Mouse (Mus musculus): Measurements from ENCODE around the gene Foxj3. TPM values are rescaled to one million over a fixed set of nuclear protein-coding genes. Genes with fewer than 3 reads are reported as not detected.

The Foxj3 gene
- polyA plus RNA-seq, 1 experiment from 2014 or later = 26.7 TPM

GRCm38 (mm10) chr4:119531813-119532212 is 5.0 kb upstream of the Foxj3 start:
- 75% methylated on average over 2 of the region's 2 CpGs for WGBS
- H3K36me3 ChIP-seq = no peaks in the 10 kb centered on the region
- no peak overlapping the region for H3K27ac ChIP-seq
- ATAC-seq (ENCODE audit: insufficient number of reproducible peaks, low FRiP score, low TSS enrichment, low read depth) = no peak
- no peak overlapping the region for H3K9ac ChIP-seq
- no peak overlapping the region for H3K4me3 ChIP-seq
- no peaks in the 10 kb centered on the region for H3K9me3 ChIP-seq
- H3K4me1 ChIP-seq = no peaks in the 10 kb centered on the region
- H3K4me2 ChIP-seq = no peak overlapping the region
- no peaks in the 10 kb centered on the region for H3K27me3 ChIP-seq

- Histone ChIP-seq H3K9me3 (no peaks in the 10 kb centered on the region), H3K27ac (no peak overlapping the region), H3K27me3 (no peaks in the 10 kb centered on the region), H3K9ac (no peak overlapping the region), H3K4me1 (0 out of 2 replicates have a peak, but pooled peaks cover 6% of the 10 kb centered on the region), H3K36me3 (no peaks in the 10 kb centered on the region), H3K4me2 (no peak overlapping the region), H3K4me3 (no peak overlapping the region)
- ATAC-seq (ENCODE audit: insufficient number of reproducible peaks, low FRiP score, low TSS enrichment, low read depth) = no peak
- WGBS = 69% methylated on average over 4 of the region's 4 CpGs
These were observed 1.7 kb upstream of the Foxj3 start for GRCm38 (mm10) chr4:119535103-119535502.

GRCm38 (mm10) chr4:119537436-119537835 is 632 bp downstream of the Foxj3 start:
- Histone ChIP-seq H3K4me3 (no peak overlapping the region), H3K4me1 (peaks cover 16% of the 10 kb centered on the region; the same call in 1 of the 2 replicates), H3K9ac (no peak overlapping the region), H3K4me2 (no peak overlapping the region), H3K9me3 (no peaks in the 10 kb centered on the region), H3K27me3 (no peaks in the 10 kb centered on the region), H3K27ac (no peak overlapping the region), H3K36me3 (no peaks in the 10 kb centered on the region)
- no peak for ATAC-seq (ENCODE audit: insufficient number of reproducible peaks, low FRiP score, low TSS enrichment, low read depth)
- WGBS = 78% methylated on average over 4 of the region's 4 CpGs

GRCm38 (mm10) chr4:119539031-119539824 is 2.4 kb downstream of the Foxj3 start, which contains the start of gene Frg2f1:
Gene Frg2f1 (minus strand): TSS chr4:119539529.
- Histone ChIP-seq H3K9ac (peak within 1 kb of the TSS; percentile 90), H3K9me3 (no peaks in the 10 kb centered on the region), H3K4me2 (peak within 1 kb of the TSS; percentile 65), H3K36me3 (no peaks in the 10 kb centered on the region), H3K4me3 (peak within 1 kb of the TSS; percentile 85), H3K4me1 (peaks cover 16% of the 10 kb centered on the region; the same call in 1 of the 2 replicates), H3K27ac (peak within 1 kb of the TSS; percentile 98), H3K27me3 (no peaks in the 10 kb centered on the region)
- WGBS = under 1% methylated on average over 78 of the region's 85 CpGs
- ATAC-seq (ENCODE audit: insufficient number of reproducible peaks, low FRiP score, low TSS enrichment, low read depth) = peak; percentile 92

- peak overlapping the region; percentile 90 for H3K9ac ChIP-seq
- WGBS = under 1% methylated on average over 37 of the region's 76 CpGs
- H3K27ac ChIP-seq = peak overlapping the region; percentile 98
- peak; percentile 81 for ATAC-seq (ENCODE audit: insufficient number of reproducible peaks, low FRiP score, low TSS enrichment, low read depth)
- H3K4me2 ChIP-seq = peak overlapping the region; percentile 65
- no peaks in the 10 kb centered on the region for H3K36me3 ChIP-seq
- H3K27me3 ChIP-seq = no peaks in the 10 kb centered on the region
- peak overlapping the region; percentile 85 for H3K4me3 ChIP-seq
- H3K9me3 ChIP-seq = no peaks in the 10 kb centered on the region
- H3K4me1 ChIP-seq = peaks cover 16% of the 10 kb centered on the region; the same call in 1 of the 2 replicates
These were observed 3.2 kb downstream of the Foxj3 start for GRCm38 (mm10) chr4:119539836-119540532.

- H3K9ac ChIP-seq = peak overlapping the region; percentile 90; the same call in 1 of the 2 replicates
- peaks cover 16% of the 10 kb centered on the region; the same call in 1 of the 2 replicates for H3K4me1 ChIP-seq
- WGBS = 5% methylated on average over 10 of the region's 10 CpGs
- H3K36me3 ChIP-seq = no peaks in the 10 kb centered on the region
- no peaks in the 10 kb centered on the region for H3K9me3 ChIP-seq
- ATAC-seq (ENCODE audit: insufficient number of reproducible peaks, low FRiP score, low TSS enrichment, low read depth) = no peak
- H3K27me3 ChIP-seq = no peaks in the 10 kb centered on the region
- H3K4me3 ChIP-seq = peak overlapping the region; percentile 85
- H3K4me2 ChIP-seq = peak overlapping the region; percentile 65
- peak overlapping the region; percentile 98 for H3K27ac ChIP-seq
These were observed 3.7 kb downstream of the Foxj3 start for GRCm38 (mm10) chr4:119540533-119540890.

- H3K36me3 ChIP-seq = no peaks in the 10 kb centered on the region
- no peak for ATAC-seq (ENCODE audit: insufficient number of reproducible peaks, low FRiP score, low TSS enrichment, low read depth)
- H3K27me3 ChIP-seq = no peaks in the 10 kb centered on the region
- H3K4me3 ChIP-seq = no peak overlapping the region
- no peaks in the 10 kb centered on the region for H3K9me3 ChIP-seq
- H3K9ac ChIP-seq = no peak overlapping the region
- H3K27ac ChIP-seq = no peak overlapping the region
- no peaks in the 10 kb centered on the region for H3K4me1 ChIP-seq
- WGBS = 81% methylated on average over 1 of the region's 1 CpGs
- no peak overlapping the region for H3K4me2 ChIP-seq
These were observed 14.1 kb downstream of the Foxj3 start for GRCm38 (mm10) chr4:119550864-119551263.

- no peak overlapping the region for H3K4me2 ChIP-seq
- WGBS = 67% methylated on average over 2 of the region's 2 CpGs
- no peak overlapping the region for H3K27ac ChIP-seq
- H3K27me3 ChIP-seq = no peaks in the 10 kb centered on the region
- H3K4me3 ChIP-seq = no peak overlapping the region
- no peaks in the 10 kb centered on the region for H3K36me3 ChIP-seq
- no peaks in the 10 kb centered on the region for H3K4me1 ChIP-seq
- no peak for ATAC-seq (ENCODE audit: insufficient number of reproducible peaks, low FRiP score, low TSS enrichment, low read depth)
- no peaks in the 10 kb centered on the region for H3K9me3 ChIP-seq
- H3K9ac ChIP-seq = no peak overlapping the region
These were observed 18.7 kb downstream of the Foxj3 start for GRCm38 (mm10) chr4:119555466-119555865.

- H3K4me1 ChIP-seq = no peaks in the 10 kb centered on the region; the same call in 1 of the 2 replicates
- peaks cover 10% of the 10 kb centered on the region for H3K36me3 ChIP-seq
- ATAC-seq (ENCODE audit: insufficient number of reproducible peaks, low FRiP score, low TSS enrichment, low read depth) = no peak
- no peak overlapping the region for H3K27ac ChIP-seq
- no peak overlapping the region for H3K9ac ChIP-seq
- no peak overlapping the region for H3K4me2 ChIP-seq
- no peak overlapping the region for H3K4me3 ChIP-seq
- no peaks in the 10 kb centered on the region for H3K27me3 ChIP-seq
- H3K9me3 ChIP-seq = peaks cover 6% of the 10 kb centered on the region; the same call in 1 of the 2 replicates
These were observed 26.3 kb downstream of the Foxj3 start for GRCm38 (mm10) chr4:119563136-119563535.

GRCm38 (mm10) chr4:119566322-119566835 is 29.6 kb downstream of the Foxj3 start:
- peaks cover 10% of the 10 kb centered on the region for H3K36me3 ChIP-seq
- H3K4me2 ChIP-seq = no peak overlapping the region
- H3K4me1 ChIP-seq = no peaks in the 10 kb centered on the region; the same call in 1 of the 2 replicates
- no peak overlapping the region for H3K9ac ChIP-seq
- no peaks in the 10 kb centered on the region for H3K27me3 ChIP-seq
- H3K9me3 ChIP-seq = peaks cover 6% of the 10 kb centered on the region; the same call in 1 of the 2 replicates
- 74% methylated on average over 4 of the region's 4 CpGs for WGBS
- no peak for ATAC-seq (ENCODE audit: insufficient number of reproducible peaks, low FRiP score, low TSS enrichment, low read depth)
- H3K27ac ChIP-seq = no peak overlapping the region
- no peak overlapping the region for H3K4me3 ChIP-seq

- Histone ChIP-seq H3K9ac (no peak overlapping the region), H3K9me3 (no peaks in the 10 kb centered on the region), H3K4me1 (no peaks in the 10 kb centered on the region), H3K4me3 (no peak overlapping the region), H3K27me3 (no peaks in the 10 kb centered on the region), H3K27ac (no peak overlapping the region), H3K36me3 (peaks cover 17% of the 10 kb centered on the region), H3K4me2 (no peak overlapping the region)
- 87% methylated on average over 3 of the region's 3 CpGs for WGBS
- no peak for ATAC-seq (ENCODE audit: insufficient number of reproducible peaks, low FRiP score, low TSS enrichment, low read depth)
These were observed 35.9 kb downstream of the Foxj3 start for GRCm38 (mm10) chr4:119572682-119573081.

- 75% methylated on average over 2 of the region's 2 CpGs for WGBS
- H3K9ac ChIP-seq = no peak overlapping the region
- H3K4me3 ChIP-seq = no peak overlapping the region
- H3K4me2 ChIP-seq = no peak overlapping the region
- H3K36me3 ChIP-seq = peaks cover 23% of the 10 kb centered on the region
- no peaks in the 10 kb centered on the region for H3K4me1 ChIP-seq
- no peak overlapping the region for H3K27ac ChIP-seq
- no peaks in the 10 kb centered on the region for H3K27me3 ChIP-seq
- no peaks in the 10 kb centered on the region for H3K9me3 ChIP-seq
- no peak for ATAC-seq (ENCODE audit: insufficient number of reproducible peaks, low FRiP score, low TSS enrichment, low read depth)
These were observed 37.7 kb downstream of the Foxj3 start for GRCm38 (mm10) chr4:119574504-119574903.

Measured in limb, embryonic 15.5 days (tissue).